Mouse (Mus musculus) neural tube, embryonic 11.5 days (tissue): Measurements from ENCODE around the gene Slit3. TPM values are rescaled to one million over a fixed set of nuclear protein-coding genes. Genes with fewer than 3 reads are reported as not detected.

ENCODE experiments used
- ATAC-seq: fragments of 200-750 bp; cut with Nextera tagmentation; 2 replicates; pipeline ENCODE4 v1.8.0; 2017; ENCODE audit warnings: moderate number of reproducible peaks, mild to moderate bottlenecking, moderate TSS enrichment, moderate library complexity; ENCODE audit not compliant: insufficient read depth, low FRiP score, low TSS enrichment
- DNase-seq: peaks from one replicate; pipeline ENCODE4 v3.0.0-alpha.2; 2015; ENCODE audit warnings: low spot score
- H3K27ac ChIP-seq: fragments of 300-500 bp; sonication (generic); 2 replicates; pipeline ENCODE4 v1.5.1; 2014; ENCODE audit warnings: low read depth, mild to moderate bottlenecking, low read length
- H3K27me3 ChIP-seq: fragments of 300-500 bp; sonication (generic); 2 replicates; pipeline ENCODE4 v1.6.1; 2014; ENCODE audit warnings: mild to moderate bottlenecking, low read length, mixed read lengths; ENCODE audit not compliant: control insufficient read depth, insufficient read depth
- H3K36me3 ChIP-seq: fragments of 300-500 bp; sonication (generic); 2 replicates; pipeline ENCODE4 v1.6.1; 2014; ENCODE audit warnings: mild to moderate bottlenecking, low read length, moderate library complexity, mixed read lengths; ENCODE audit not compliant: control insufficient read depth, insufficient read depth
- H3K4me1 ChIP-seq: fragments of 300-500 bp; sonication (generic); 2 replicates; pipeline ENCODE4 v1.6.1; 2014; ENCODE audit warnings: low read length, mixed read lengths; ENCODE audit not compliant: control insufficient read depth, insufficient read depth
- H3K4me2 ChIP-seq: fragments of 300-500 bp; sonication (generic); 2 replicates; pipeline ENCODE4 v1.6.1; 2014; ENCODE audit warnings: low read depth, mild to moderate bottlenecking, moderate library complexity
- H3K4me3 ChIP-seq: fragments of 300-500 bp; sonication (generic); 2 replicates; pipeline ENCODE4 v1.5.1; 2014; ENCODE audit warnings: low read depth, low read length
- H3K9ac ChIP-seq: fragments of 300-500 bp; sonication (generic); 2 replicates; pipeline ENCODE4 v1.6.1; 2014; ENCODE audit warnings: mild to moderate bottlenecking, low read length
- H3K9me3 ChIP-seq: fragments of 300-500 bp; sonication (generic); 2 replicates; pipeline ENCODE4 v1.6.1; 2016; ENCODE audit warnings: low read length; ENCODE audit not compliant: control insufficient read depth
- WGBS: fragments of 180-500 bp; shearing (Covaris S2); extraction: QIAGEN DNeasy Blood & Tissue Kit; methylation state at CpG from one replicate; pipeline ENCODE4 v1.1.7; 2014; 5-methylcytosine and 5-hydroxymethylcytosine counted together
- polyA plus RNA-seq: library from polyadenylated mRNA; unstranded; fragments of >200 nt; fragmentation: Nextera tagmentation; extraction: Ambion mirVana; gene quantifications from 2 replicates; pipeline ENCODE4 v1.2.1, GENCODE M21; 2014

Gene Slit3
- polyA plus RNA-seq, 1 experiment from 2014 or later: 41.3 TPM

DNA sequence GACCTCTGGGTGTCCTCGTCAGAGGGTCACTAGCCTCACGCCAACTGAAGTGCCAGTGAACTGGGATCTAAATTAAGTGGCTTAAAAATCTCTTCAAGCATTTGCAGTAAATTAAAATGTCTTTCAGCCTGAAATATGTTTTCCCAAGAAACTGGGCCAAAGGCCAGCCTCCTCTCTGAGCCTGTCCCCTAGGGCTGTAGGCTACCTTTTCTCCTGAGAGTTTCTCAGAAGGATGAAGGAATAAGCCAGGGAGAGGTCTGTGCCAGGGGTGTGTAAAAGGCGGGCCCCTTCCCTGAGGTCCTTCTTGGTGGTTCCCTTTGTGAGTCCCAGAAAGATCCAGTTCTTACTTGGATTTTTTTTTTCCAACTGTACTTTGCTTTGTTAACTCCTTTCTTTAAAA, 617.1 kb downstream of the Slit3 start:
- no peak for DNase-seq
- Histone ChIP-seq H3K9me3 (no peaks in the 10 kb centered on the region), H3K4me1 (no peaks in the 10 kb centered on the region), H3K36me3 (no peaks in the 10 kb centered on the region), H3K9ac (no peak overlapping the region), H3K4me2 (no peak overlapping the region), H3K27me3 (no peaks in the 10 kb centered on the region), H3K4me3 (no peak overlapping the region), H3K27ac (no peak overlapping the region)
- 81% methylated on average over 3 of the region's 3 CpGs for WGBS
- no peak for ATAC-seq

DNA sequence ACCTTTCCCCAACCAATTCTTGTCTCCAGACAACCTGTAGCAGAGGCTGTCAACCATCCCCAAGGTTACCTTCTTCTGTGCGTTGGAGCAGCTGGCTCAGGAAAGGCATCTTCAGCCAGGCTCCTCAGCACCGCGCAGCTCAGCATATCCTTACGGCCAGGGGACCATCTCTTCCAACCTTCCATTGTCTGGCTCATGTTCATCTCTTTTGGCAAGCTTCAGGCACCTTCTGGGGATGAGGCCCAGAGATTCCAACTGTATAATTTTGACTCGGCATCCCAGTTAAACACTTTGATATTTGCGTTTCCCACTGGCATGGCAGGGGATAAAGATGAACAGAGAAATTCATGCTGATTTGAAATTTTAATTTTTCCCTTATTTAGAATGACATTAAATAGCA, 622.6 kb downstream of the Slit3 start:
- DNase-seq: no peak
- no peak overlapping the region for H3K9ac ChIP-seq
- no peak for ATAC-seq
- H3K27me3 ChIP-seq: no peaks in the 10 kb centered on the region
- H3K4me1 ChIP-seq: no peaks in the 10 kb centered on the region
- H3K4me3 ChIP-seq: no peak overlapping the region
- H3K4me2 ChIP-seq: no peak overlapping the region
- no peaks in the 10 kb centered on the region for H3K36me3 ChIP-seq
- WGBS: 92% methylated on average over 6 of the region's 6 CpGs
- H3K9me3 ChIP-seq: no peaks in the 10 kb centered on the region
- no peak overlapping the region for H3K27ac ChIP-seq

DNA sequence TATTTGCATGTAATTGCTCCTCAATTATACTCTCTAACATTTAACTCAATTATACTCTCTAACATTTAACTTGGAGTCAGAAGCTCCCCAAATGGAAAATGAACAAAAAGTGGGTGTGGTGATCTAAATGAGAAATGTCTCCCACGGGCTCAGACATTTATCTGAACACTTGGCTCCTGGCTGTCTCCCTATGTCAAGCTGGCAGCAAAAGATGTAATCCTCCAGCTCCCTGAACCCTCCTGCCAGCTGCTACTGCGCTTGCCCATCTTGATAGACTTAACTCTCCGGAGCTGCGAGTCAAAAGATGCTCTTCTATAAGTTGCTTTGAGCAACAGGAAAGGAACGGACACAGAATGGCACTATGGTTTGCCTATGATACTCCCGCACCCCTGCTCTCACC, 623.5 kb downstream of the Slit3 start:
- H3K4me2 ChIP-seq: no peak overlapping the region
- H3K27ac ChIP-seq: no peak overlapping the region
- H3K9me3 ChIP-seq: no peaks in the 10 kb centered on the region
- ATAC-seq: no peak
- no peaks in the 10 kb centered on the region for H3K4me1 ChIP-seq
- DNase-seq: no peak
- no peaks in the 10 kb centered on the region for H3K36me3 ChIP-seq
- 89% methylated on average over 6 of the region's 6 CpGs for WGBS
- H3K27me3 ChIP-seq: no peaks in the 10 kb centered on the region
- no peak overlapping the region for H3K4me3 ChIP-seq
- no peak overlapping the region for H3K9ac ChIP-seq

DNA sequence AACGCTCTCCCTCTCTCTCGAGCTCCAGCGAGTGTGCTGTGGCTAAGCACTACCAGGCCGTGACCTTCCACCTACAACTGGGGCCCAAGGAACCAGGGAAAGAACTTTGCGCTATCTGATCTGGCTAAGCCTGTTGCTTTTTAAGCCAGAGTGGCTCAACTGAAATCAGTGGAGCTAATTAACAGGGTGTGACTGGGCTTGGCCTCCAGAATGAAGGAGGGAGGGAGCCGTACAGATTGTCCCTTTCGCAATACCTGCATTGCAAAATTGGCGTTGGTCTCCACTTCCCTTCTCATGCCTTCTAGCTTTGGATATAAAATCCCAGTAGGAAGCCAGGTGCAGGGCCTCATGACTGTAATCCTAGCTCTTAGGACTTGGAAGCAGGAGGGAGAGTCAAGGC, 629.6 kb downstream of the Slit3 start:
- no peak overlapping the region for H3K27ac ChIP-seq
- ATAC-seq: no peak

DNA sequence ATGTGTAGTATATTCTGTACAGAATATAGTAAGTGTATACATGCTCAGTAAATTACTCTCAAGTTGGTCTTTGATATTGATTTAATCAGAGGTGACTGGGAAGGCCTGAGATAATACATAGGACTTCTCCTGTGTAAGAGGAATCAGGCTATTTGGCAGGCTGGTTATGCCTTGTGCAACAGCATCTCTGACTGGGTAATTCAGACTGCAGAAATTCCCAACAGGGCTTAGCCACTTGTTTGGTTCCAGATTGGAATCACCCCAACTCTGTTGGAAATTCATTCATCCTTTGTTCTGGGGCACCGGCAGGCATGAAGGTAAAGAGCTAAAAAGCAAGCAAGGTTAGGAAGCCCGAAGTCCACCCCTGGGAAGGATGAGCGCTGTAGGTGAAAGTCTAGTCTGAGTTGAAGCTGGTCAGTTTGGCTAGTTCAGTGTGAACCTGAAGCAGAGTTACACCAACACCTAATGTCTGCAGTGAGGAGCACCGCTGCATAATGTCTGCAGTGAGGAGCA, 633.9 kb downstream of the Slit3 start:
- Histone ChIP-seq H3K4me3 (no peak overlapping the region), H3K36me3 (no peaks in the 10 kb centered on the region), H3K27me3 (no peaks in the 10 kb centered on the region), H3K4me2 (no peak overlapping the region), H3K9me3 (no peaks in the 10 kb centered on the region), H3K4me1 (no peaks in the 10 kb centered on the region), H3K27ac (no peak overlapping the region), H3K9ac (no peak overlapping the region)
- ATAC-seq: no peak
- no peak for DNase-seq
- 85% methylated on average over 4 of the region's 4 CpGs for WGBS

More for the DNA sequence above, 629.6 kb downstream of the Slit3 start:
- no peaks in the 10 kb centered on the region for H3K36me3 ChIP-seq
- H3K27me3 ChIP-seq: no peaks in the 10 kb centered on the region
- H3K9ac ChIP-seq: no peak overlapping the region
- no peaks in the 10 kb centered on the region for H3K4me1 ChIP-seq
- DNase-seq: no peak
- no peak overlapping the region for H3K4me2 ChIP-seq
- no peaks in the 10 kb centered on the region for H3K9me3 ChIP-seq
- H3K4me3 ChIP-seq: no peak overlapping the region
- 83% methylated on average over 8 of the region's 8 CpGs for WGBS

DNA sequence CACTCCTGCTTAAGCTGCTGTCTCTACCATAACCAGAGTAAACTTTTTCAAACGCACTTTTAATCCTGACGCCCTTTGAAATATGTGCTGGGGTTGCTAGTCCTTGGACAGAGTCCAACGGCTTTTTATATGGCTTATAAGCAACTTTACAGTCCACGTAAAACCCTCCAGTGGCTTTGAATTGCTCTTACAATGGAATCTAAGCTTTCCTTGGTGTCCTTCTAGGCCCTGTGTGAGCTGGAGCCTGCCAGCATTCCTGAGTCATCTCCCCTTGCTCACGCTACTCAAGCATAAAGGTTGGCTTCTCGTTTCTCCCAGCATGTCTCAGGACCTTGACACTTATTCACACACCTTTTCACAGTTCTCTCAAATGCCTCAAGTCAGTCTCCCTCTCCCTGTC, 634.5 kb downstream of the Slit3 start:
- Histone ChIP-seq H3K9ac (no peak overlapping the region), H3K27ac (no peak overlapping the region), H3K4me3 (no peak overlapping the region), H3K9me3 (no peaks in the 10 kb centered on the region), H3K4me2 (no peak overlapping the region), H3K36me3 (no peaks in the 10 kb centered on the region), H3K27me3 (no peaks in the 10 kb centered on the region), H3K4me1 (no peaks in the 10 kb centered on the region)
- ATAC-seq (no peak), DNase-seq (no peak)
- 69% methylated on average over 6 of the region's 6 CpGs for WGBS

DNA sequence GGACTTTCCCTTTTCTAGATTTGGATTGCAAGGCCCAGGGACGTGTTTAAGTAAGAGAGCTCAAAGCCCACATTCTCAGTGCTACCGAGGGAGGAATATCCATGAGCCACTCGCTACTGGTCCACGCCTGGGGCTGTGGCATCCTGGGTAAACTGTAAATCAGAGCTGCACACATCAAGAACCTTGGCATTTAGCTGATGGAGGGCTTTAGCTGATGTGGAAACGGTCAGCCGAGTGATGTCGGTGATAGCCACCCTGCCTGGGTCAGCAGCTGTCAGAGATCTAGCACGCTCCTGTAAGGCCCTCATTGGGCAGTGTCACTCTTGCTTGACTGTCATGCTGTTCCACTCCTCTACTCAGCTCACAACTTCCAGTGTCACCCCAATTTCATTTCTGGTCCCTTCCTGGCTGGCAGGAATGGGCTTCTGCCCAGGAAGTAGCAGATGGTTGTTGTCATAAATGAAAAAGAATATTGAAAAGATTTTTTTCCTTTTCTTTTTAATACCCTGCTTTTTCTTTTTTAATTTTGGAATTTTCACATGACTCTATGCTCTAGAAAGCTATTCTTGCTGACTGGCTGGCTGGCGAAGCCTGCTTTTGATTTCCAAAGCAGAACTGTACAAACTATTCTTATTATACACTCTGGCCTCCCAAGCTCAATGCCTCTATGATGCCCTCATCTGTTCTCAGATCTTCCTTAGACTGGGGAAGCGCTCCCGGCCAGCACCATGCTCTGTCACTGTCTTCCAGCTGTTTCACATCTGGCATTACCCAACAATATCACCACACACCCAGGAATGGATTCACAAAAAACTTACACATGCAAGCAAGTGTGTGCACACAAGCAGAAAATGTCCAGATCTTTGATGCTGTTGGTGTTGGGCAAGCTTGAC, 635.6 kb downstream of the Slit3 start:
- no peaks in the 10 kb centered on the region for H3K36me3 ChIP-seq
- DNase-seq (no peak), ATAC-seq (no peak)
- 85% methylated on average over 11 of the region's 11 CpGs for WGBS
- no peak overlapping the region for H3K4me3 ChIP-seq
- no peak overlapping the region for H3K27ac ChIP-seq
- H3K9me3 ChIP-seq: no peaks in the 10 kb centered on the region
- H3K4me2 ChIP-seq: no peak overlapping the region
- H3K9ac ChIP-seq: no peak overlapping the region
- H3K4me1 ChIP-seq: no peaks in the 10 kb centered on the region
- H3K27me3 ChIP-seq: no peaks in the 10 kb centered on the region
